Mouse (Mus musculus) embryonic fibroblast, embryonic 13.5 days (primary cell): Measurements from ENCODE around the gene Fam187b.

Experiments used
- CTCF ChIP-seq: IDR thresholded peaks from 2 replicates; pipeline ENCODE4 v1.5.1; 2011; ENCODE audit warnings: mild to moderate bottlenecking, control low read depth, low read length, moderate library complexity, borderline replicate concordance; ENCODE audit not compliant: insufficient read depth
- POLR2A ChIP-seq: IDR thresholded peaks from 2 replicates; pipeline ENCODE4 v1.6.1; 2011; ENCODE audit warnings: low read depth, mild to moderate bottlenecking, control low read depth, low read length, moderate library complexity

DNA sequence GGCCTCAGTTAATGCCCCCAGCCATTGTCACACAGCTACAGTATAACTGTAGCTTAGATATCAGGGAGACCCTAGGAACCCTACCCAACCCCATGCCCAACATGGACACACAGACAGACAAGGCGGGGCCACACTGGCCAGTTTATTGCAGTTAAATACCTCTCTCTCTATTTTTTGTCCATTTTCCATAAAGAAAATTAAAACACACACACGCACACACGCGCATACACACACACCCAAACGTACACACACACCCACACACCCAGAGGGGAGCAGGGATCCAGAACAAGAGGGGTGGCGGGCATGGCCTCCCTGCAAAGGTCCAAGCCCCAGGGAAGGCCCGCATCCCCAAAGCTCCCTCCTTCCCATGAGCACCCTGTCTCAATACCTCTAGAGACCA is 27.7 kb upstream of the Fam187b start:
- TF ChIP-seq POLR2A (no peak), CTCF (no peak)
